Mouse (Mus musculus) heart, embryonic 15.5 days (tissue): ENCODE data around the gene Elf2. TPM values are rescaled to one million over a fixed set of nuclear protein-coding genes. Genes with fewer than 3 reads are reported as not detected.

Experiments used
- ATAC-seq: fragments of 200-750 bp; cut with Nextera tagmentation; replicated peaks from 2 replicates; pipeline ENCODE4 v1.8.0; 2017; ENCODE audit warnings: low read depth, moderate TSS enrichment; ENCODE audit not compliant: insufficient number of reproducible peaks, insufficient read depth, low FRiP score
- H3K27ac ChIP-seq: fragments of 300-500 bp; sonication (generic); 2 replicates; pipeline ENCODE4 v1.5.1; 2015; ENCODE audit warnings: mild to moderate bottlenecking, inconsistent platforms
- H3K27me3 ChIP-seq: fragments of 300-500 bp; sonication (generic); 2 replicates; pipeline ENCODE4 v1.6.1; 2015; ENCODE audit warnings: inconsistent platforms
- H3K36me3 ChIP-seq: fragments of 300-500 bp; sonication (generic); 2 replicates; pipeline ENCODE4 v1.6.1; 2015; ENCODE audit warnings: mild to moderate bottlenecking, inconsistent platforms
- H3K4me1 ChIP-seq: fragments of 300-500 bp; sonication (generic); replicated peaks from 2 replicates; pipeline ENCODE4 v1.6.1; 2015; ENCODE audit warnings: inconsistent platforms
- H3K4me2 ChIP-seq: fragments of 300-500 bp; sonication (generic); 2 replicates; pipeline ENCODE4 v1.6.1; 2015; ENCODE audit warnings: inconsistent platforms, mild to moderate bottlenecking, moderate library complexity
- H3K4me3 ChIP-seq: fragments of 300-500 bp; sonication (generic); 2 replicates; pipeline ENCODE4 v1.5.1; 2015; ENCODE audit warnings: mild to moderate bottlenecking, inconsistent platforms
- H3K9ac ChIP-seq: fragments of 300-500 bp; sonication (generic); 2 replicates; pipeline ENCODE4 v1.6.1; 2015; ENCODE audit warnings: mild to moderate bottlenecking, inconsistent platforms
- H3K9me3 ChIP-seq: fragments of 300-500 bp; sonication (generic); replicated peaks from 2 replicates; pipeline ENCODE4 v1.6.1; 2016; ENCODE audit warnings: inconsistent platforms
- WGBS: fragments of 180-500 bp; shearing (Covaris S2); methylation state at CpG from one replicate; pipeline ENCODE4 v1.1.7; 2015; ENCODE audit warnings: mixed read lengths; 5-methylcytosine and 5-hydroxymethylcytosine counted together
- polyA plus RNA-seq: library from polyadenylated mRNA; unstranded; fragments of >200 nt; fragmentation: Nextera tagmentation; extraction: Ambion mirVana; gene quantifications from 2 replicates; pipeline ENCODE4 v1.2.1, GENCODE M21; 2015

Gene Elf2
- polyA plus RNA-seq, 1 experiment from 2014 or later, result 51.3 TPM

GRCm38 (mm10) chr3:51232205-51232910 is 108.1 kb downstream of the Elf2 start:
- WGBS, result 83% methylated on average over 3 of the region's 3 CpGs
- ATAC-seq, result no peak
- no peak overlapping the region for H3K4me2 ChIP-seq
- no peaks in the 10 kb centered on the region for H3K9me3 ChIP-seq
- no peaks in the 10 kb centered on the region for H3K27me3 ChIP-seq
- no peaks in the 10 kb centered on the region for H3K36me3 ChIP-seq
- H3K4me3 ChIP-seq, result no peak overlapping the region
- H3K9ac ChIP-seq, result no peak overlapping the region
- H3K4me1 ChIP-seq, result peaks cover 31% of the 10 kb centered on the region
- peak overlapping the region; percentile 95 for H3K27ac ChIP-seq

- Histone ChIP-seq H3K27me3 (no peaks in the 10 kb centered on the region), H3K9ac (no peak overlapping the region), H3K4me2 (no peak overlapping the region), H3K4me3 (no peak overlapping the region), H3K27ac (peak overlapping the region; percentile 36), H3K9me3 (no peaks in the 10 kb centered on the region), H3K4me1 (peaks cover 37% of the 10 kb centered on the region), H3K36me3 (no peaks in the 10 kb centered on the region)
- WGBS, result 54% methylated on average over 3 of the region's 3 CpGs
- no peak for ATAC-seq
These were observed 109.0 kb downstream of the Elf2 start for GRCm38 (mm10) chr3:51231499-51231898.

- Histone ChIP-seq H3K36me3 (no peaks in the 10 kb centered on the region), H3K4me2 (no peak overlapping the region), H3K4me1 (peaks cover 43% of the 10 kb centered on the region), H3K27ac (peak overlapping the region; percentile 36), H3K27me3 (no peaks in the 10 kb centered on the region), H3K9ac (no peak overlapping the region), H3K9me3 (no peaks in the 10 kb centered on the region), H3K4me3 (no peak overlapping the region)
- WGBS, result 67% methylated on average over 5 of the region's 5 CpGs
- ATAC-seq, result no peak
These were observed 109.6 kb downstream of the Elf2 start for GRCm38 (mm10) chr3:51230886-51231285.

GRCm38 (mm10) chr3:51230146-51230835 is 110.2 kb downstream of the Elf2 start:
- Histone ChIP-seq H3K4me3 (no peak overlapping the region), H3K27me3 (no peaks in the 10 kb centered on the region), H3K4me1 (peaks cover 49% of the 10 kb centered on the region), H3K4me2 (no peak overlapping the region), H3K9ac (no peak overlapping the region), H3K9me3 (no peaks in the 10 kb centered on the region), H3K27ac (no peak overlapping the region), H3K36me3 (no peaks in the 10 kb centered on the region)
- ATAC-seq, result no peak
- WGBS, result 72% methylated on average over 6 of the region's 6 CpGs

- Histone ChIP-seq H3K9ac (no peak overlapping the region), H3K9me3 (no peaks in the 10 kb centered on the region), H3K36me3 (no peaks in the 10 kb centered on the region), H3K27me3 (no peaks in the 10 kb centered on the region), H3K4me1 (peaks cover 40% of the 10 kb centered on the region), H3K27ac (no peak overlapping the region), H3K4me3 (no peak overlapping the region), H3K4me2 (no peak overlapping the region)
- no peak for ATAC-seq
- WGBS, result 78% methylated on average over 3 of the region's 3 CpGs
These were observed 111.2 kb downstream of the Elf2 start for GRCm38 (mm10) chr3:51229226-51229625.

- Histone ChIP-seq H3K4me2 (no peak overlapping the region), H3K9me3 (no peaks in the 10 kb centered on the region), H3K27ac (no peak overlapping the region), H3K4me1 (peaks cover 39% of the 10 kb centered on the region), H3K9ac (no peak overlapping the region), H3K4me3 (no peak overlapping the region), H3K27me3 (no peaks in the 10 kb centered on the region), H3K36me3 (no peaks in the 10 kb centered on the region)
- ATAC-seq, result no peak
- 79% methylated on average over 9 of the region's 9 CpGs for WGBS
These were observed 111.7 kb downstream of the Elf2 start for GRCm38 (mm10) chr3:51228821-51229205.

GRCm38 (mm10) chr3:51228038-51228820 is 112.2 kb downstream of the Elf2 start:
- peaks cover 40% of the 10 kb centered on the region for H3K4me1 ChIP-seq
- no peak overlapping the region for H3K4me3 ChIP-seq
- WGBS, result 79% methylated on average over 10 of the region's 10 CpGs
- H3K27me3 ChIP-seq, result no peaks in the 10 kb centered on the region
- H3K9ac ChIP-seq, result no peak overlapping the region
- H3K9me3 ChIP-seq, result no peaks in the 10 kb centered on the region
- ATAC-seq, result no peak
- no peak overlapping the region for H3K27ac ChIP-seq
- H3K4me2 ChIP-seq, result no peak overlapping the region
- H3K36me3 ChIP-seq, result no peaks in the 10 kb centered on the region

GRCm38 (mm10) chr3:51226601-51227000 is 113.9 kb downstream of the Elf2 start:
- Histone ChIP-seq H3K27ac (no peak overlapping the region), H3K4me1 (peaks cover 51% of the 10 kb centered on the region), H3K27me3 (no peaks in the 10 kb centered on the region), H3K9me3 (no peaks in the 10 kb centered on the region), H3K4me3 (peak overlapping the region; percentile 95), H3K36me3 (no peaks in the 10 kb centered on the region), H3K4me2 (peak overlapping the region; percentile 88), H3K9ac (no peak overlapping the region)
- 69% methylated on average over 3 of the region's 3 CpGs for WGBS
- no peak for ATAC-seq

GRCm38 (mm10) chr3:51225979-51226378 is 114.5 kb downstream of the Elf2 start:
- Histone ChIP-seq H3K27me3 (no peaks in the 10 kb centered on the region), H3K27ac (no peak overlapping the region), H3K4me2 (peak overlapping the region; percentile 88), H3K4me1 (peaks cover 57% of the 10 kb centered on the region), H3K9me3 (no peaks in the 10 kb centered on the region), H3K36me3 (no peaks in the 10 kb centered on the region), H3K9ac (no peak overlapping the region), H3K4me3 (peak overlapping the region; percentile 95)
- no peak for ATAC-seq
- WGBS, result 92% methylated on average over 10 of the region's 10 CpGs

GRCm38 (mm10) chr3:51225226-51225750 is 115.2 kb downstream of the Elf2 start:
- Histone ChIP-seq H3K4me2 (peak overlapping the region; percentile 88), H3K27me3 (no peaks in the 10 kb centered on the region), H3K4me3 (peak overlapping the region; percentile 95), H3K36me3 (no peaks in the 10 kb centered on the region), H3K9ac (peak overlapping the region; percentile 95), H3K9me3 (no peaks in the 10 kb centered on the region), H3K27ac (peak overlapping the region; percentile 97), H3K4me1 (peaks cover 55% of the 10 kb centered on the region)
- 2% methylated on average over 39 of the region's 39 CpGs for WGBS
- ATAC-seq, result 0 out of 2 replicates have a peak, but pooled peaks have one; percentile 0
